Mouse (Mus musculus) forelimb bud, embryonic 11.5 days (tissue): ENCODE measurements around the gene Ndufv3.

Experiments used
- DNase-seq: peaks from one replicate; pipeline ENCODE4 v3.0.0-alpha.2; 2012; ENCODE audit warnings: low read depth, low spot score

Ndufv3 gene

GRCm38 (mm10) chr17:31519946-31520838, at the start of gene Ndufv3, which contains the start of gene Wdr4:
TSS of gene Ndufv3 (plus strand) at chr17:31520115.
TSS of gene Wdr4 (minus strand) at chr17:31519980.
- peak; percentile 99 for DNase-seq

DNA sequence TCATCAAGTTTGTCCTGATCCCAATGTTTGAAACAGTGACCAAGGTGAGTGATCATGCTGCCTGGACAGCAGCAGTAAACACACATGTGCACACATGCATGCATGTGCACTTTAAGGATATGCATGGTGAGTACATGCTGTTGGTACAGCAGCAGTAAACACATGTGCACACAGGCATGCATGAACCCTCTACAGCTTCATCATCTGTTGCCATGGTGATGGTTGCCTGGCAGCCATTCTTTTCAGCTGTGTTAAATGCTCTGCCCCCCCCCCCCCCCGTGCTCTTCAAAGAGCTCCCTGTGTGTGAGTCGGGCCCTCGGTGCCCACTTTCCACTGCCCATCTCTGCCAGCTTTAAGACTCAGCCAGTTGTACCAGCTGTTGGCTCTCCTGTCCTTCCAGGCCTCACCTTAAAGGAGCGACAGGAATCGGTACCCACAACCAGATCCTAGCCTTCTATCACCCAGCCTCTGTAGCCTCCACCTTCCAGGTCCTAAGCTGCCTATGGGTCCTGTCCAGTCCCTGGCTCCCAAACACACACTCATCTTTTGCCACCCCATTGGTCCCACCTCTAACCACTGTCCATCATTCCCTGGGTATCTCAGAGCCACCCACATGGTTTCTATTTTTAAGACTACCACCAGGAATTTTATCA, 49.0 kb upstream of the Ndufv3 start:
- DNase-seq = no peak

GRCm38 (mm10) chr17:31474388-31474787, 45.5 kb upstream of the Ndufv3 start:
- no peak for DNase-seq

DNA sequence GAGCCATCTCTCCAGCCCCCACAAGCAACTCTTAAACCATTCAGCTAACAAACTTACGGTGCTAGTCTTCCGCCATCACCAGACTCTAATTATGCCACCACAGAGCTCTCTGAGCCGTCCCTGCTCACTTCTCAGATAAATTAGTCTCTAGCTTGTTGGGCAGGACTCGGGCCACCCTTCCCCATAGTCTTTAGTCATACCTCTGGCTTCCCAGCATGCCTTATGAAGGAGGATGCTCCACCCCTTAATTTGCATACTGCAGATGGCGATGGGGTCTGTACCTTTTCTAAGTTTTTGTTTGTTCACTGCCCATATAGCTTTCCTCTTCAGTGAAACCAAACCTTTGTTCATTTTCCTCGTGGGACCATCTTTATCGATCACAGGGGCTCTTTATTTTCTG, 41.3 kb upstream of the Ndufv3 start:
- no peak for DNase-seq

GRCm38 (mm10) chr17:31479108-31479844, 40.6 kb upstream of the Ndufv3 start:
- no peak for DNase-seq

DNA sequence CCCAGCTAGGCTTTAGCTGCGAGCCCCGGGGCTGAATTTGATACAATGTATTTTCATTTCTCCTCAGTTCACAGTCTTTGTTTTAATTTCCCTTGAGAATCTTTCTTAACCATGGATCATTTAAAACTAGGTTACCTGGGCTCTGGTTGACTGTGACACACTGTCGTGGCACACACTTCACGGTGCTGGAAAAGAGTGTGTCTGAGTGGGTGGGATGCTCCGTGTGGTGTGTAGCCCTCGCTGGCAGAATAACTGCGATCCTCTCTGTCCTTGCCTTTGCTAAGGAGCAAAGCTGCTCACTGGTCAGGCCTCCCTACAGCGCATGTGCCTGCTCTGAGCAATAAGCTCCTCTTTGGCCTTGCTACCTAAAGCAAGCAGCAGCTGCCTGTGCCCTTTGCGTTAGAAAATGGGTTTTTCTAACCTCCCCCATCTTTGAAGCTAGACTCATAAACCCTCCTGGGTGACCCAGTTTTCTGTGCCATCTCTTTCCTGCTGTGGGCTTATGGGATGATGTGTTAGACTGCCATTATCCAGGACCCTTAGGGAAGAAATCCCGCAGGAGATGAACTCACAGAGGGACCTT, 33.2 kb upstream of the Ndufv3 start:
- no peak for DNase-seq

DNA sequence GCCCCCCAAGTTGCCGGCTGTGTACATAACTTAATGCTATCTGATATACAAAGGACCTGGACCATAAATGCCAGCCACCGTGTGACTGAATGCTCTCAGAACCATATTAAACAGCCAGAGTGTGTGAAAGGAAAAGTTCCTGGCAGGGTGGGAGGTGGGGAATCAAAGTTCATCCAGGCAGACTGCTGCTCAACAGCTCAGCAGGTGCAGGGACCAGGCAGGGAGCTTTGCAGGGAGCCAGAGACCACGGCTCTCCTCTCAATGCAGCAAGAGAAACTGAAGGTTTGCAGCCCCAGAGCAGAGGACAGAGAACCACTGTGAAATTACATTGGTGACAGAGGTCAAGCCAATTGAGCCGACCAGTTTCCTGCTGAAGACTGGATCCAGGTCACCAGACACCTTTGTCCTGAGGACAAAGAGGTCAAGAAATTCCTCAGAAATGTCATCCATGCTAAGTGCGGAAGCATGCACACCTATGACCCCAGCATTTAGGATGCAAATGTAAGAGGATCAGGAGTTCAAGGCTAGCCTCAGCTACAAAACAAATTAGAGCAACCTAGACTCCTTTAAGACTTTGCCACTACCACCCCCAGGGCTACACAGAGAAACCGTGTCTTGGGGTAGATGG, 32.4 kb upstream of the Ndufv3 start:
- DNase-seq = no peak

- no peak for DNase-seq
These were observed 28.6 kb upstream of the Ndufv3 start for GRCm38 (mm10) chr17:31491355-31491754.

DNA sequence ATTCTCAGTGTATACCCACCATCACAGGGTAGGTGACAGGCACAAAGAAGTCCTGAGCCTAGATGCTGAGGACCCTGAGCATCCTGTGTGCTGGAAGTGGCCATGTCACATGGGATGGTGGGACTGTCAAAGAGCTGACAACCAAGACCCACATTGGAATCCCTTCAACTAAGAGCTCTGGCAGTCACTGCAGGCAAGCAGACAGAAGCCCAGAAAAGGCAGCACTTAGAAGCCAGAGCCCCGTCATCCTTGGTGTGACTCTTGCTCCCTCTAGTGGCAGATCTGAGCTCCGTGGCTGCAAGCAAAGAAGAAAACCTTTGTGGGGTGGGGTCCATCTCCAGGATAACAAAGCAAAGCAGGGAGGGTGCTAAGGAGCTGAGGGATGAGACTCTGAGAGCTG, 27.5 kb upstream of the Ndufv3 start:
- DNase-seq = peak; percentile 85

DNA sequence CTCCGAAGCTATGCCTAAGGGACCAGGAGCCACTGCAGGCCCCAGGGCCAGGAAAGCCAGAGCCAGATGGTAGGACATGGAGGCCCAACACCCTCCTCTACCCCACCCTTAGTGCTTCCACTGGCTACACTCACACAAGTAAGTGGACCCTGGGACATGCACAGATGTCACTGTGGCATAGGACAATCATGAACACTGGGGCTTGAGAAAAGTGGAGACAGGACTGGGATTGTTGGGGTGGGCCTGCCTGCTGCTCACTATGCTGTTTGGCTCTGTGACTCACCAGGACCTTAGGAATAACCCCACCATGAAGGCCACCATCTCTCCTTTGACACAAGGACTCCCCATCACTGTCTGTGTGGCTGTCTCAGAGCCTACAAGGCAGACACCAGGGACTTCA, 24.9 kb upstream of the Ndufv3 start:
- no peak for DNase-seq

- no peak for DNase-seq
These were observed 22.2 kb upstream of the Ndufv3 start for GRCm38 (mm10) chr17:31497726-31498125.

DNA sequence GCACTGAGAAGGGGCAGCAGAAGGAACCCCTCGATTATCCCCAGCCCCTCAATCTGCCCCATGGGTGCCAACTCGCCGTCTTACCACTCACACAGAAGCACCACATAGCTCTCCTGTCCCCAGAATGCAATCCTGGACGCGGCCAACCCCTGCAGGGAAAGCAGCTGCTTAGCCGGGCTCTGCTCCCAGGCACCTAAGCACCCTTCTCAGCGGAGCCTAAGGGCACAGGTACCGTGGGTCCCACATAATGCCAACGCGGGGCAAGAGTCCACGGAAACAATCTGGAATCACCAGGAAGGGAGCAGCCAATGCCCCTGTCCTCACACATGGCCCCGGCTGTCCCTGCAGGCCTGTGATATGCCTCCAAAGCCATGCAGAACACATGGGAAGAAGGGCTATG, 20.2 kb upstream of the Ndufv3 start:
- no peak for DNase-seq

- no peak for DNase-seq
These were observed 19.5 kb upstream of the Ndufv3 start for GRCm38 (mm10) chr17:31500416-31500815.

DNA sequence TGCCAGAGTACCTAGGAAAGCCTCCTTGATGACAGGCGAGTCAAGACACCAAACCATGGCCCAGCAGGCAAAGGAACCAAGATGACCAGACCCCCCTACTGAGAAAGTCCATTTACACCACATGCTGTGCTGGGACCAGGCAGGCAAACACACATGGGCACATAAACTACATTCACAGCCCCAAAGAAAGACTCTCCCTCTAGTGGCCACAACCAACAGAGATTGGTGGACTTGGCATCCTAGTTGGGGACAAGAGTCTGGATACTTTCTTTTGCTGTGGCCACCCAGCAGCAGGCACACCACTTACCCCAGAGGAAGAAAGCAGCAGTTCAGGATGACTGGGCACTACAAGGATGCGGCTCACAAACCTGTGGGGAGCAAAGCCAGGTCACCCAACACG, 19.0 kb upstream of the Ndufv3 start:
- DNase-seq = no peak

DNA sequence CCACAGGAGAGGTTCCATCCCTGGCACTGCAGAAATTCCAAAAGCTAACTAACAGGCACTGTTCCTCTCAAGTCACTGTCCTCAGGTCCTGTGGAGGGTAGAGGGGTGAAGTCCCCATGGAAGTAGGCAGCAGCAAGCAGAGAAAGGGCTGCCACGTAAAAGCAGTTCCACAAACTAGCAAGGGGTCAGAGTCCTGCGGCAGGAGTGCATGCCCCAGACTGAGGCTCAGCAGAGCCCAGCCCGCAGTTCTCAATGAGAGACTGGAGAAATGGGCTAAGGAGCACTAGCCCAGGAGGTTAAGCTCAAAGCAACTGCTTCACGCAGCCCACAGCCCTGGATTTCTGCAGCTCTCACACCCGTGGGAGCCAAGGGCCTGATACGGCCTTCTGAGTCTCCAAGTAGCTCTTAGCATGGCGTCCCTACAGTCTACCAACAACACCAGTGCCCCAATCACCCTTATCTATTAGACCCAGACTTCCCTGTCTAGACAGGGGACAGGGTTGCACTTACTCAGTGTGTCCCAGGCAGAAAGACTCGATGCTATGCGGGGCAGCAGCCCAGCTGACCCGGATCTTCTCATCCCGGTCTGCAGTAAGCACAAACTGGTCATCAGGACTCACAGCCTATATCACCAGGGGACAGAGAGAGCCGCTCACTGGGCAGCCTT, 17.5 kb upstream of the Ndufv3 start:
- DNase-seq = no peak

- DNase-seq = no peak
These were observed 16.6 kb upstream of the Ndufv3 start for GRCm38 (mm10) chr17:31503337-31503736.

DNA sequence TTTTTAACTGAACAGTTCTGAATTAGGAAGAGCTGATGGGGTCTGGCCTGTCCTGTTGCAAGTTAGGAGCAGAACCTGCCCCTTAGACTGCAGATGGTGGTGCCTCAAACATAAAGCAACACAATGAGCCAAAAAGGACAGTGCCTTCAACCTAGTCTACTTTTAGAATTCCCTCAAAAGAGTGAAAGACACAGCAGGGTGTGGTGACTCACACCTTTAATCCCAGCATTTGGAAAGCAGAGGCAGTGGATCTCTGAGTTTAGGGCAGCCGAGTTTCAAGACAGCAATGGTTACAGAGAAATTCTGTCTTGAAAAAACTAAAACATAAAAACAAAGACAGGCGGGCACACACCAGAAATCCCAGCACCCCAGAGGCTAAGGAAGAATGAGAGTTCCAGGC, 16.0 kb upstream of the Ndufv3 start:
- DNase-seq = no peak

DNA sequence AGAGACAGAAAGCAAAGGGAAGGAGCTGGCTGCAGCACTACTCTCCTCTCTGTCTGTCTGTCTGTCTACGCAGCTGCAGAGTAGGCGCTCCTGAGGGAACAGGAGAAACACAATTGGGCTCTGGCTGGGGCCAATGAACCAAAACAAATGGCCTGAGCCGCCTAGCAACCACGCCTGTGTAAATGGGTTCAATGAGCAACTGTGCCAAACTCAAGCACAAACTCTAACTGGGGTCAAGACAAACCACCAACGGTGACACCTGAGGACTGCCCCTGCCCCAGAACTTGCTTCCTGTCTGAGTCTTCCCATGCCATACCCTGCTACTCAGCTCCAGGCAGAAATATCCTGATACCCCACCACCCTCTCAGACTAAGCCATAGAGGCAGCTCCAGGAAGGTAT, 14.9 kb upstream of the Ndufv3 start:
- no peak for DNase-seq

- no peak for DNase-seq
These were observed 13.6 kb upstream of the Ndufv3 start for GRCm38 (mm10) chr17:31506282-31506681.

DNA sequence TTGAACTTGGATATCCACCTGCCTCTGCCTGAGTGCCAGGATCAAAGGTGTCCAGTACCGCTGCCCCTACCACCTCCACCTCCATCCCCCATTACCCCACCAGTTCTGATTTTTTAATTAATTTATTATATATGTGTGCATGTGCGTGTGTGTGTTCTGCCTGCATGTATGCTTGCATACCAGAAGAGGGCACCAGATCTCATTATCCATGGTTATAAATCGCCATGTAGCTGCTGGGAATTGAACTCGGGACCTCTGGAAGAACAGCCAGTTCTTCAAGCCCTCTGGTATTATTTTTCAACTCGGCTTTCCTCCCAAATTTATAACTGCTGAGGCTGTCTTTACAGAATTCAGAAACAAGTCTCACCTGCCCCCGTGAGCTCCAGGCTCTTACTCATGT, 9.0 kb upstream of the Ndufv3 start:
- DNase-seq = no peak
